Mouse (Mus musculus) G1E (cell line): Measurements from ENCODE around the gene Ttc27.

ENCODE experiments used
- CTCF ChIP-seq: IDR thresholded peaks from 2 replicates; pipeline ENCODE4 v1.5.1; 2012; ENCODE audit warnings: low read depth, low read length, inconsistent platforms, mixed read lengths
- GATA1 ChIP-seq: IDR thresholded peaks from 2 replicates; pipeline ENCODE4 v1.6.1; 2012; ENCODE audit warnings: borderline replicate concordance, low read length, inconsistent platforms, mixed read lengths
- POLR2AphosphoS5 ChIP-seq: IDR thresholded peaks from 2 replicates; pipeline ENCODE4 v1.6.1; 2012; ENCODE audit warnings: low read depth, low read length, inconsistent platforms; ENCODE audit not compliant: insufficient replicate concordance
- TAL1 ChIP-seq: conservative IDR thresholded peaks from 2 replicates; pipeline ENCODE4 v1.6.1; 2012; ENCODE audit warnings: low read depth, low read length, inconsistent platforms, mixed read lengths

GRCm38 (mm10) chr17:74706593-74706992, 10.9 kb upstream of the Ttc27 start:
- no peak for TF ChIP-seq CTCF
- no peak for TF ChIP-seq GATA1
- TF ChIP-seq TAL1, result no peak
- TF ChIP-seq POLR2AphosphoS5, result no peak
